Mouse (Mus musculus): ENCODE data around the gene St6galnac5. TPM values are rescaled to one million over a fixed set of nuclear protein-coding genes. Genes with fewer than 3 reads are reported as not detected.

St6galnac5 gene
- polyA plus RNA-seq, 1 experiment from 2014 or later: 0.77 TPM

DNA sequence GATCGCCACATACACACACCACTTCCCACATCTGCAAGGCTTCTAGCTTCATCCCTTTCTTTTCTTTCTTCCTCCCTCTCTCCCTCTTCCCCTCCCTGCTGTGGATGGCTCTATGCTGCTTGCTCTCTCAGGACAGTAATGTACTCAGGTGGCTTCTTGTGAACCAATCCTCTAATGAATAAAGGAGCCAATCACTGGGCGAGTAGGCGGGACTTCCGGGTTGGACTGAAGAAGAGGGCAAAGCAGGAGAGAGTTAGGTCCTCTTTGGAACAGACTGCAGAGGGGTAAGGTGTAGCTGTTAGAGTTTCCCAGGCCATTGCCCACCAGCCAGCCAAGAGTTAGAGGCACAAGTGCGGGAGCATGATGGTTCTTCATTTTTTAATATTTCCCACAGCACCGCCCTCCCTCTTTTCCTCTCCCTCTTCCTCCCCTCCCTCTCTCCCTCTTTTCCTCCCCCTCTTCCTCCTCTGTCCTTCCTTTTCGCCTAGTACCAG, 52.2 kb downstream of the St6galnac5 start:
- H3K9me3 ChIP-seq (replicated peaks): no peaks in the 10 kb centered on the region
- no peak overlapping the region for H3K4me2 ChIP-seq
- H3K27me3 ChIP-seq (replicated peaks): no peaks in the 10 kb centered on the region
- H3K4me3 ChIP-seq: no peak overlapping the region
- no peaks in the 10 kb centered on the region for H3K36me3 ChIP-seq
- peaks cover 10% of the 10 kb centered on the region; the same call in 1 of the 2 replicates for H3K4me1 ChIP-seq (replicated peaks)
- no peak for ATAC-seq (ENCODE audit: insufficient number of reproducible peaks, low FRiP score)
- H3K27ac ChIP-seq (ENCODE audit: poor library complexity, severe bottlenecking): no peak overlapping the region
- no peak overlapping the region for H3K9ac ChIP-seq
- WGBS: 80% methylated on average over 7 of the region's 7 CpGs

DNA sequence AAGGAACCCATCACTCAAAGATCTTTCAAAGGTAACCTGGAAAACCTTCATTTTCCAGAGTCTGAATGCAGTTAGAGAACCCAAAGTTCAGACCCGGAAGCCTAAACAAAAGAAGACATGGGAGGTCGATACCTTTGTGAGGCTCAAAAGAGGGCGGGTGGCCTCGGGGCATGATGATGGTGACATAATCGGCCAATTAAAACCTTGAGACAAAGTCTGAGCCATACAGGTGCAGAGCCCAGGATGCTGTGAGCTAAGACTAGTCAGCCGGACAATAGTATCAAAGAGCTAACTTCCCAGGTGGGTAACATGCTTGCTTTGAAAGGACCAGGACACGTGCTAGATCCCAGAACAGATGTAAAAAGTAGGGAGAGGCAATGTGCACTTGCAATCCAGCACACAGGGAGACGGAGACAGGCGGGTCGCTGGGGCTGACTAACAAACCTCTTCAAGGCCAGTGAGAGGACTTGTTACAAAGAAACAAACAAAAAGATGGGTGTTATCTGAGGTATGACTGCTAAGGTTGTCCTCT, 52.7 kb downstream of the St6galnac5 start:
- H3K36me3 ChIP-seq: no peaks in the 10 kb centered on the region
- H3K4me2 ChIP-seq: no peak overlapping the region
- no peak overlapping the region for H3K4me3 ChIP-seq
- H3K4me1 ChIP-seq (replicated peaks): peaks cover 10% of the 10 kb centered on the region; the same call in 1 of the 2 replicates
- H3K27me3 ChIP-seq (replicated peaks): no peaks in the 10 kb centered on the region
- no peaks in the 10 kb centered on the region for H3K9me3 ChIP-seq (replicated peaks)
- 68% methylated on average over 10 of the region's 10 CpGs for WGBS
- no peak overlapping the region for H3K27ac ChIP-seq (ENCODE audit: poor library complexity, severe bottlenecking)
- H3K9ac ChIP-seq: no peak overlapping the region
- no peak for ATAC-seq (ENCODE audit: insufficient number of reproducible peaks, low FRiP score)

DNA sequence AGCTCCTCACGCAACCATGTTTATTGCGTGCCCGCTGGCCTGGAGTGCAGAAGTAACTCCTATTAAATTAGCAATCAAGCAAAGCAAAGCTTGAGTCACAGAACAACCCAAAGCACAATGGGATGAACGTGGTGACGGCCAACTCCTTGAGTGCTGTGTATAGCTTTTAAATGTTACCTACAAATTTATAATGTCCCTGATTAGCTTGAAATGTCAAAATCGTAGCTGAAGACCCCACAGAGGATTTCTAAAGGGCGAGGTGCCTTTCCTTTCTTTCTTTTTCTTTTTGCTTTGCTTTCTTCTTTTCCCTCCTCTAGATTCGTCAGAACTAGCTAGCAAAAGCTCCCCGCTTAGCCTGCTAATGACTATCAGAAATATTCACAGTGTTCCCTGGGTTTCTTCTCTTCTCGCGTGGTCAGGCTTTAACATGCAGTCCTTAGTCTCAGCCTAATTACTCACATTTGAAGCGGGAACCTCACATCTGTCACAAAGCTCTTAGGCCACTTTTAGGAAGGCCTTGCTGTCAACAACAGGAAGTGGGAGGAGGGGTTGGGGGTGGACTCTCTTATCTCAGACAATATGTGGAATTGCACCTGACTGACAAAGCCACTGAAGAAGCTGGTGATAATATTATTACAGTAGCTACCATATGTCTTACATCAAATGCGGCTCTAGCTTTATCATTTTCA, 53.6 kb downstream of the St6galnac5 start:
- WGBS: 45% methylated on average over 13 of the region's 13 CpGs
- Histone ChIP-seq H3K27ac (ENCODE audit: poor library complexity, severe bottlenecking) (no peak overlapping the region), H3K4me1 (replicated peaks) (peaks cover 12% of the 10 kb centered on the region; the same call in 1 of the 2 replicates), H3K9me3 (replicated peaks) (no peaks in the 10 kb centered on the region), H3K27me3 (replicated peaks) (no peaks in the 10 kb centered on the region), H3K4me2 (0 out of 2 replicates have a peak overlapping the region, but pooled peaks have one; percentile 9), H3K36me3 (no peaks in the 10 kb centered on the region), H3K9ac (no peak overlapping the region), H3K4me3 (no peak overlapping the region)
- 0 out of 2 replicates have a peak, but pooled peaks have one; percentile 15 for ATAC-seq (ENCODE audit: insufficient number of reproducible peaks, low FRiP score)

DNA sequence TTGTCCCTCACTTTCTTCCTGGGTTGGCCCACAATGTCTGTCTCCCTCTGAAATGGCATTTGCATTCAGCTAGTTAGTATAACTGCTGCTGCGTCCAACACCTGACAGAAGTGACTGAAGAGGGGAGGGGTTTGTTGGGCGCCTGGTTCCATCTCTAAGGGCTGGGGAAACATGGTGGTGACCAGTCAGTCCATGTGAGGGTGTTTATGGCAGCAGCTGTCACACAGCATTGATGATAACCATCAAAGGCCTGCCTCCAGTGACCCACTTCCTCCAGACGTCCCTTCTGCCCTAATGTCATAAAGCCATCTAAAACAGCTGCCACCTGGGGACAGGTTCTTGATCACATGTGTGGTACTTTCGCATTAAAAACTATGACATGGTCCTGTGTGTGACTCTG, 55.9 kb downstream of the St6galnac5 start:
- Histone ChIP-seq H3K9ac (no peak overlapping the region), H3K27ac (ENCODE audit: poor library complexity, severe bottlenecking) (no peak overlapping the region), H3K4me1 (replicated peaks) (peaks cover 12% of the 10 kb centered on the region; the same call in 1 of the 2 replicates), H3K4me3 (no peak overlapping the region), H3K27me3 (replicated peaks) (no peaks in the 10 kb centered on the region), H3K4me2 (no peak overlapping the region), H3K9me3 (replicated peaks) (no peaks in the 10 kb centered on the region), H3K36me3 (no peaks in the 10 kb centered on the region)
- 65% methylated on average over 4 of the region's 4 CpGs for WGBS
- no peak for ATAC-seq (ENCODE audit: insufficient number of reproducible peaks, low FRiP score)

DNA sequence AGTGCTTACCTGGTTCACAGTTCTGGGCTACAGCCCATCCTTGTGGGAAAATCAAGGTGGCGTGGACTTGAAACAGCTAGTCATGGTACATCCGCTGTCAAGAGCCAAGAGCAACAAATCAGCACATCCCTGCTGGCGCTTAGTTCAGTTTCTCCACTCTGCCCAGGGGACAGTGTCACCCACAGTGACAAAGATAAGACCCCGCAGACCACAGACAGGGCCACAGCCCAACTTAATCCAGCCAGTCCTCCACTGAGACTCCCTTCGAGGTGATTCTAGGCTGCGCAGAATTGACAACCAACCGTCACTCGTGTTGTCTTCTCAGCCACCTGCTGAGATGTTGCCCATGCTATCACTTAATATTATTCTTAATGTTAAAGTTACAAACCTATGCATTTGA, 56.7 kb downstream of the St6galnac5 start:
- Histone ChIP-seq H3K27me3 (replicated peaks) (no peaks in the 10 kb centered on the region), H3K27ac (ENCODE audit: poor library complexity, severe bottlenecking) (no peak overlapping the region), H3K9me3 (replicated peaks) (no peaks in the 10 kb centered on the region), H3K36me3 (no peaks in the 10 kb centered on the region), H3K9ac (no peak overlapping the region), H3K4me1 (replicated peaks) (peaks cover 12% of the 10 kb centered on the region; the same call in 1 of the 2 replicates), H3K4me3 (no peak overlapping the region), H3K4me2 (no peak overlapping the region)
- 65% methylated on average over 8 of the region's 8 CpGs for WGBS
- ATAC-seq (ENCODE audit: insufficient number of reproducible peaks, low FRiP score): no peak

DNA sequence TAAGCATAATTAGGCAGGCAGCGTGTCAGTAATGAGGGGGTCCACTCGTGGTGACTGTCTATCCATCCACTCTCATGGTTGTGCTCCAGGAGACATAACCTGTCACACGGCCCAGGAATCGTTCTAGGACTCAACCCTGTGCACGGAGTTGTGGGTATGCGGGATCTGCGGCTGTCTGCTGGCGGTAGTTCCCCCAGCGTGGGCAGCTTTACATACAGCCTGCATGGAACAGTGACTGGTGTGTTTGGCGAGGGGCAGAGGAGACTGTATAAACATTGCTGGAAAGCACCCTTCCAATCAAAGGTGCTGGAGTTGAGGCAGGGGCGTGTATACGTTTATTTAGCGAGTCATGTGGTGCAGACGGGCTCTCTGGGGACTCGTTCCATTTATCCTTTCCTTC, 58.5 kb downstream of the St6galnac5 start:
- H3K4me2 ChIP-seq: no peak overlapping the region
- H3K27ac ChIP-seq (ENCODE audit: poor library complexity, severe bottlenecking): no peak overlapping the region
- H3K27me3 ChIP-seq (replicated peaks): no peaks in the 10 kb centered on the region
- no peak overlapping the region for H3K9ac ChIP-seq
- no peaks in the 10 kb centered on the region for H3K9me3 ChIP-seq (replicated peaks)
- no peak for ATAC-seq (ENCODE audit: insufficient number of reproducible peaks, low FRiP score)
- no peak overlapping the region for H3K4me3 ChIP-seq
- H3K4me1 ChIP-seq (replicated peaks): peaks cover 8% of the 10 kb centered on the region; the same call in 1 of the 2 replicates
- H3K36me3 ChIP-seq: no peaks in the 10 kb centered on the region
- WGBS: 64% methylated on average over 15 of the region's 15 CpGs

DNA sequence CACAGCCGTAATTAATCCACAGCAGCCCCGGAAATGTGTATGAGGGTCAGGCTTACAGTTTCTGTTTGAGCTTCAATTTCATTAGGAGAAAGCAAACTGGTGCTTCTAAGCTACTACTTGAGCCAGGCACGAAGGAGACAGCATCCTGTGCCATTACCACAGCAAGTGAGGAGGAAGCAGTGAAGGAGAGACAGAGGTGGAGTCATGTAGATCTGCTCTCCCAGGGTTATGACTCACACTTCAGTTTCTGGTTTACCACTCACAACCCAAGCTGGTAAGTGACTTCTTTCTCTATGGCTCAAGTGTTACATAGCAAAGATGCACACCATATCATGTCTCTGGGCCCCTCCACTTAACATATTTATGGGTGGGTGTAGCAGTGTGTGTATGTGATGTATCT, 61.7 kb downstream of the St6galnac5 start:
- H3K9me3 ChIP-seq (replicated peaks): no peaks in the 10 kb centered on the region
- H3K4me3 ChIP-seq: no peak overlapping the region
- no peak overlapping the region for H3K9ac ChIP-seq
- 74% methylated on average over 3 of the region's 3 CpGs for WGBS
- H3K36me3 ChIP-seq: no peaks in the 10 kb centered on the region
- H3K4me2 ChIP-seq: no peak overlapping the region
- ATAC-seq (ENCODE audit: insufficient number of reproducible peaks, low FRiP score): no peak
- no peaks in the 10 kb centered on the region for H3K27me3 ChIP-seq (replicated peaks)
- 0 out of 2 replicates have a peak, but pooled peaks cover 3% of the 10 kb centered on the region for H3K4me1 ChIP-seq (replicated peaks)
- H3K27ac ChIP-seq (ENCODE audit: poor library complexity, severe bottlenecking): no peak overlapping the region

DNA sequence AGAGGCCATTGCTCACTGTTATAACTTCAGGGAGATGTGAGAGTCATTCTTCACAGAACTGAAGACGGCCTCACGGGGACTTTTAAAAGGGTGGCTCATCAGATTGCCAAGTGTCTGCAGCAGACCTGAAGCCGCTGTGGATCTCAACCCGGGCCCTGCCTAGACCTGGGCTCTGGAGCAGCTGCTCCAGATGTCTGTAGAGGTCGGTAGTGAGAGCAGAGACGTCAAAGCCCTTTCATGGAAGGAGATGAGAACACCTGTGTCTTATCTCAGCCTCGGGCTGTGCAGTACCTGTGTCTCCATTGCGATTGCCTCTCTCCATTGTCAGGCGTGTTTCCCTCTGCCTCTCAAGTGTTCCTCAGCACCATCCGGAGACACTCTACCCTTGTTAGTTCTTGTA, 62.9 kb downstream of the St6galnac5 start:
- no peak overlapping the region for H3K9ac ChIP-seq
- no peak for ATAC-seq (ENCODE audit: insufficient number of reproducible peaks, low FRiP score)
- H3K27me3 ChIP-seq (replicated peaks): no peaks in the 10 kb centered on the region
- H3K9me3 ChIP-seq (replicated peaks): no peaks in the 10 kb centered on the region
- no peak overlapping the region for H3K27ac ChIP-seq (ENCODE audit: poor library complexity, severe bottlenecking)
- WGBS: 68% methylated on average over 10 of the region's 10 CpGs
- H3K4me2 ChIP-seq: no peak overlapping the region
- no peaks in the 10 kb centered on the region for H3K36me3 ChIP-seq
- H3K4me3 ChIP-seq: no peak overlapping the region
- H3K4me1 ChIP-seq (replicated peaks): 0 out of 2 replicates have a peak, but pooled peaks cover 3% of the 10 kb centered on the region

DNA sequence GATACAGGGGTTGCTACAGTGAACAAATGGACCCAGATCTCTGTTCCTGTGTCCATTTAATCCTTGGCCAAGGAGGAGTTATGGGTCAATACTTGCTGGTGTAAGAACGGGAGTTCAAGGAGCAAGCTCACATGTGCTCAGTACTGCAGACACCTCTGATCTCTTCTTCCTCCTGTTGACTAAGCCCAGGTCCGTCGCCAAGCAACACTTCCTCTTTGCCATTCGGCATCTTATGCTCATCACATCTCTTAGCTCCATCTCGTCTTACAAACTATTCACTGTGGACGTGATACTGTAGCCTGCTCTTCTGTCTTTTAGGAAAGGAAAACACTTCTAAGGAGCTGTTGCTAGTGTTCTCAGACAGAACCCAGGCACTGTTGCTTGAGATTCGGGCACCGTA, 64.5 kb downstream of the St6galnac5 start:
- no peaks in the 10 kb centered on the region for H3K27me3 ChIP-seq (replicated peaks)
- no peak for ATAC-seq (ENCODE audit: insufficient number of reproducible peaks, low FRiP score)
- H3K9me3 ChIP-seq (replicated peaks): no peaks in the 10 kb centered on the region
- no peaks in the 10 kb centered on the region; the same call in 1 of the 2 replicates for H3K4me1 ChIP-seq (replicated peaks)
- 75% methylated on average over 8 of the region's 8 CpGs for WGBS
- H3K4me2 ChIP-seq: no peak overlapping the region
- H3K9ac ChIP-seq: no peak overlapping the region
- H3K4me3 ChIP-seq: no peak overlapping the region
- H3K36me3 ChIP-seq: no peaks in the 10 kb centered on the region
- no peak overlapping the region for H3K27ac ChIP-seq (ENCODE audit: poor library complexity, severe bottlenecking)

DNA sequence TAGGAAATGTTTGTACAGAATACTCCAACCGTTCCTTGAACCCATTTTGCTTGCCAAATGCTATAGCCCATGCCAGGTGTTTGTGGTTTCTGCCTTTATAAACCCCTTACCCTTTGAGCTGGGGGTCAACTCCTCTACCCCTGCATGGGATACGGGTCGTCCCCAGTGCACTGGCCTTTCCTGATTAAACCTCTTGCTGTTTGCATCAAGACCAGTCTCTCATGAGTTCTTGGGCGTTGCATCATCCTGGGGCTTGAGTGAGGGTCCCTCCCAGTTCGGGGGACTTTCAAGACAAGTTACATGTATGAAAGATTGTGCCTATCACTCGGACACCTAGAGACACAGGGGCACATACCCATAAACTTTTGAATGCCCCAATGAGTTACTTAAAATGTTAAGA, 67.7 kb downstream of the St6galnac5 start:
- Histone ChIP-seq H3K27me3 (replicated peaks) (no peaks in the 10 kb centered on the region), H3K9ac (no peak overlapping the region), H3K36me3 (no peaks in the 10 kb centered on the region), H3K4me1 (replicated peaks) (no peaks in the 10 kb centered on the region; the same call in 1 of the 2 replicates), H3K9me3 (replicated peaks) (no peaks in the 10 kb centered on the region), H3K4me2 (no peak overlapping the region), H3K4me3 (no peak overlapping the region), H3K27ac (ENCODE audit: poor library complexity, severe bottlenecking) (no peak overlapping the region)
- no peak for ATAC-seq (ENCODE audit: insufficient number of reproducible peaks, low FRiP score)
- 80% methylated on average over 6 of the region's 6 CpGs for WGBS

DNA sequence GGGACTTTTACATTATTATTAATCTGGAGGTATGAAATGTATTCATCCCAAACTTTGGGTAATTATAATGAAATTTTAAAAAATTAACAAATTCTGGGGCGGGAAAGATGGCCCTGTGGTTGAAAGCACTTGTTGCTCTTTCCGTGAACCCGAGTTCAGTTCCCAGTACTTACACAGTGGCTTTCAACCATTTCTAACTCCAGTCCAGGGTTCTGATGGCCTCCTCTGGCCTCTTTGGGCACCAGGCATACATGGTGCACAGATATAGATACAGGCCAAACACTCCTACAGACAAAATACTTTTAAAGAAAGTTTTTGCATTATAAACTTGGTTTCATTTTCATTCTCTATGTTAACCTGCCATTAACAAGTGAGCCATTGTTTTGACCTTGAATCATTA, 68.4 kb downstream of the St6galnac5 start:
- H3K4me3 ChIP-seq: no peak overlapping the region
- no peak for ATAC-seq (ENCODE audit: insufficient number of reproducible peaks, low FRiP score)
- H3K27me3 ChIP-seq (replicated peaks): no peaks in the 10 kb centered on the region
- 83% methylated on average over 3 of the region's 3 CpGs for WGBS
- no peak overlapping the region for H3K4me2 ChIP-seq
- H3K9ac ChIP-seq: no peak overlapping the region
- H3K9me3 ChIP-seq (replicated peaks): no peaks in the 10 kb centered on the region
- H3K36me3 ChIP-seq: no peaks in the 10 kb centered on the region
- H3K4me1 ChIP-seq (replicated peaks): no peaks in the 10 kb centered on the region; the same call in 1 of the 2 replicates
- no peak overlapping the region for H3K27ac ChIP-seq (ENCODE audit: poor library complexity, severe bottlenecking)
